Mouse (Mus musculus) small intestine, adult 2 months (tissue): Measurements from ENCODE around the gene Pecr. TPM values are rescaled to one million over a fixed set of nuclear protein-coding genes. Genes with fewer than 3 reads are reported as not detected.

ENCODE experiments used
- H3K27ac ChIP-seq: fragments of 200-500 bp; 2 replicates; pipeline ENCODE4 v1.5.1; 2012; ENCODE audit warnings: low read depth, low read length, control low read depth, inconsistent platforms; ENCODE audit not compliant: insufficient read depth
- H3K27me3 ChIP-seq: fragments of 200-500 bp; 2 replicates; pipeline ENCODE4 v1.6.1; 2012; ENCODE audit warnings: mild to moderate bottlenecking, moderate library complexity, low read length, inconsistent platforms; ENCODE audit not compliant: control insufficient read depth, insufficient read depth
- H3K36me3 ChIP-seq: fragments of 200-500 bp; 2 replicates; pipeline ENCODE4 v1.6.1; 2012; ENCODE audit warnings: mild to moderate bottlenecking, low read length, control low read depth, inconsistent platforms; ENCODE audit not compliant: control insufficient read depth, insufficient read depth
- H3K4me1 ChIP-seq: fragments of 200-500 bp; 2 replicates; pipeline ENCODE4 v1.6.1; 2012; ENCODE audit warnings: low read length, inconsistent platforms, mixed read lengths; ENCODE audit not compliant: control insufficient read depth, insufficient read depth, insufficient read length
- H3K4me3 ChIP-seq: fragments of 200-500 bp; 2 replicates; pipeline ENCODE4 v1.5.1; 2012; ENCODE audit warnings: low read depth, mild to moderate bottlenecking, control low read depth, inconsistent platforms, low read length, moderate library complexity
- CTCF ChIP-seq: fragments of 200-500 bp; IDR thresholded peaks from 2 replicates; pipeline ENCODE4 v1.5.1; 2012; ENCODE audit warnings: low read depth, mild to moderate bottlenecking, control low read depth, inconsistent platforms, low read length, moderate library complexity, mixed read lengths; ENCODE audit not compliant: insufficient replicate concordance, insufficient read length; ENCODE audit errors: extremely low read depth
- POLR2A ChIP-seq: fragments of 200-500 bp; IDR thresholded peaks from 2 replicates; pipeline ENCODE4 v1.6.1; 2012; ENCODE audit warnings: low read depth, mild to moderate bottlenecking, control low read depth, inconsistent platforms, low read length, moderate library complexity
- WGBS: fragments of 180-500 bp; shearing (Covaris S2); methylation state at CpG from one replicate; pipeline ENCODE4 v1.1.7; 2018; 5-methylcytosine and 5-hydroxymethylcytosine counted together
- polyA plus RNA-seq: library from polyadenylated mRNA; depleted of rRNA; stranded (reverse); fragments of >200 nt; gene quantifications from 2 replicates; pipeline ENCODE4 v1.2.3, GENCODE M21; 2012; rRNA removed

Pecr gene
- polyA plus RNA-seq, 1 experiment: 3.1 TPM

DNA sequence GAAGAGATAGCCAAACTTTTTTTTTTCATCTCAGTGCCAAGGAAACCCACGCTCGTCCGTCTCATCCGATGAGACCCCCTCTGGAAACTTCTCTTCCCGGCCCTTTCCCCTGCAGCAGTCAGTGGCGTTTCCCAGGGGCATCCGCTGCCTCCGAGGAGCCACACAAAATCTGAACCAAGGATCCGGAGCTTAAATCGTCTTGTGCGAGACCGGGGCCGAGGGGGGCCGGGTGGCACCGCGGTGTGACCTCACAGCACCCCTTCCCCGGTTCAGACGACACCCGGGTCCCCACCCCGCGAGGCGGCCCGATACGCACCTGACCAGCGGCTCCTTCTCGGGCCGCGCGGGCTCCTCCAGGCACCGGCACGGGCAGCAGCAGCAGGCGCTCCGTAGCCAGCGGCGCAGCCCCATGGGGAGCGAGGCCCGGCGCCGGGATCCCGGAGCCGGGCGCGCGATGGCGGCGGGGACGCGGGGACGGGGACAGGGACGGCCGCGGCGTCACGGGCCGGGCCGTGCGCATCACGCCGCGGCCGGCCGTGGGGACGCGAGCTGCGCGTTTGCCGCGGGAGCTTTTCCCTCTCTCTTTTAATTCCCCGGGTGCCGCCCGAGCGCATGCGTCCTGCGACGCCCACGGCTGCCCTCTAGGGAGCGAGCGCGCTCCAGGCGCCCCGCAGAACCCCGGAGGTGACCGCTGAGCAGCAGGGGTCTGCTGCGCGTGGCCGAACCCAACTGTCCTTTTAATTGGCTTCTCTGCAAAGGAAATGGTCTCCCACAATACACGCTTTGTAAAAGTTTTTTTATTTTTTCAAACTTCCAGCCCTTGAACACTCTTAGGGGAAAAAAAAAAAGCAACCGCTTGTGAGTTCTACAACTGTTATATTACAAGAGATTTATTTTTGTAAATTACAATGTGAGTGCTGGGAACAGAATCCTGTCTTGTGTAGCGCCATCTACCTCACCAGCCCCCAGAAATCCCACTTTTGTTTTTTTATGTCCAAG, 72.1 kb downstream of the Pecr start, which contains the start of gene Mreg:
Mreg (minus strand) TSS at position 607 of the 999 bp plus-strand sequence.
- Histone ChIP-seq H3K27me3 (no peaks in the 10 kb centered on the region), H3K4me3 (peak within 1 kb of the TSS; percentile 80), H3K4me1 (peaks cover 8% of the 10 kb centered on the region; the same call in 1 of the 2 replicates), H3K36me3 (no peaks in the 10 kb centered on the region), H3K27ac (no peak within 1 kb of the TSS)
- WGBS: under 1% methylated on average over 78 of the region's 89 CpGs
- TF ChIP-seq CTCF (peak; percentile 55; the same call in 1 of the 2 replicates), POLR2A (peak; percentile 42)

DNA sequence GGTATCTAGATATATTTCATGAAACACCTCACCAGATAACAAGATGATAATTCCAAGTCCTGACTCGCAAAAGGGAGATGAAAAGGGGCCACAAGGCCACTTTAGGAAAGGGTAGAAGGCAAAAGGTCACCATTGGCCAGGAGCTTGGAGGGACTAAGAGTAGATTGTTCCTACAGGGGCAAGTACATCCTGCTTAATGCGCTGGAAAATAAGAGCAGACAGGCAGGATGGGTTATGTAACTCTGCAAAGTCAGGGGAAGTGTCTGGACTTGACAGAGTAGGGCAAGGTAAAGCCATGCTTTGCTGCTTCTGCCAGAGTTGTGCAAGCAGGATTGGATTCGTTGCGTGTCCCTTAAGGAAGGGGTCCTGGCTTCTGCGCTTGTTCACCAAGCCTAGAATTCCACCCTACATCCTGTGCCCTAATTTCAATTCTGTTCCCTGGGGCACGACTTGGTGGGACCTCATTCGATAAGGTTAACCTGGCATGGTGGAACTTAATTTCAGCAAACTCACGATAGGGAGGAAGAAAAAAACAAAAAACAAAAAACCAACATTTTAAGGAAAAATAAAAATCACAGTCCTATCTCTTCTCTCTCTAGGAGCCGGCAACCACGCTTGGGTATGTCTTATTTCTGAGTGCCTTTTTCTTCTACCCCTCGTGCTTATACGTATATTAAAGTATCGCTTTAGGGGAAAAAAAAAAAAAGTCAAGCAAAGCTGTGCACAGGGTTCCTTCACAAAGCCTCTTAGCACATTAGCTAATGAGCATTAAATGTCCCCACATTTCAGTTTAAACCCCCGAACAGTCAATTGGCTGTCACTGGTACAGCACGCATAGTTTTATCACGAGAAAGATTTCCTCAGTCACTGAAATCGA, 73.1 kb downstream of the Pecr start:
- peaks cover 8% of the 10 kb centered on the region; the same call in 1 of the 2 replicates for H3K4me1 ChIP-seq
- no peaks in the 10 kb centered on the region for H3K27me3 ChIP-seq
- 11% methylated on average over 17 of the region's 17 CpGs for WGBS
- TF ChIP-seq POLR2A: no peak
- TF ChIP-seq CTCF: no peak
- H3K27ac ChIP-seq: no peak overlapping the region
- no peaks in the 10 kb centered on the region for H3K36me3 ChIP-seq
- H3K4me3 ChIP-seq: peak overlapping the region; percentile 80

Other genes starting within 250 kb of the Pecr start
- gene Mreg, start 72.0 kb downstream of the Pecr start, polyA plus RNA-seq: 0.94 and 11.0 TPM in 2 replicates
- gene Tmem169, start 55 bp upstream of the Pecr start, polyA plus RNA-seq: 0.04 TPM in 1 of 2 replicates, not detected in the other
- 0.23 and 0.57 TPM in 2 replicates for gene Xrcc5, start 23.1 kb upstream of the Pecr start, polyA plus RNA-seq